Mouse (Mus musculus) heart, adult 9 months (tissue): ENCODE results near the gene Chac1.

ENCODE experiments used
- DNase-seq, 2 experiments: peaks; one replicate each; pipeline ENCODE4 v3.0.0; 2022; ENCODE audit warnings: low spot score in 2 of 2

Chac1 gene

DNA sequence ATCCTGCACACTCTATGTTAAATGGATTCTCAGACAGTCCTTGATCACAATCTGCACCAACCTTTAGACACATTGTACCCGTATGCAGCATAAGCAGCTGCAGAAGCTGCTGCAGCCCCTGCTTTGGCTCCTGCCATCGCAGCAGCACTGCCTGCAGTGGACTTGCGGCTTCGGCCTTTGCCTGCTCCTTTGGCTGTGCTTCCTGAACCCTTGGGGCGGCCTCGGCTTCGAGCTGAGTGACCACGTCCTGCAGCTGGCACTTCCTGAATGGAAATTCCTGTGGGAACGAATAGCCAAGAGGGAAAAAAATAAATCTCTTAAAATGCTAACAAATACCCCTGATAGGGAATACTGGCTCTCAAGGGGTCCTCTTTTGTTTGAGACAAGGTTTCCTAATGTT lies 26.3 kb downstream of the Chac1 start:
- DNase-seq: no peak

DNA sequence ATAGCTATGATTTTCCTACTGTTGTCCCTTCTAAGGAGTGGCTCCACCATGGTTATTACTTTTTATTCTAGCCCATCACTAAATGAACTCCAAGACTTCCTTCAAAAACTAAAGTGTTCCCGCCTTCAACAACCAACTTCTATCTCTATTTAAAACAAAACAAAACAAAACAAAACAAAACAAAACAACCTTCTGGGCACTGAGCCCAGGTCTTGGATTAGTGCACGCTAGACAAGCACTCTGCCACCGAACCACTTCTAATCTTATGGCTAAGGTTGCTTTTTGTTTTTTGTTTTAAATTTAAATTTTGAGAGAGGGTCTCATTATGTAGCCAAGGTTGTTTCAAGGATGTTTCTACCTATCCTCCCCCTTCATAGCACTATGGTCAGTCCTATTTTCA lies 26.8 kb downstream of the Chac1 start:
- no peak for DNase-seq

DNA sequence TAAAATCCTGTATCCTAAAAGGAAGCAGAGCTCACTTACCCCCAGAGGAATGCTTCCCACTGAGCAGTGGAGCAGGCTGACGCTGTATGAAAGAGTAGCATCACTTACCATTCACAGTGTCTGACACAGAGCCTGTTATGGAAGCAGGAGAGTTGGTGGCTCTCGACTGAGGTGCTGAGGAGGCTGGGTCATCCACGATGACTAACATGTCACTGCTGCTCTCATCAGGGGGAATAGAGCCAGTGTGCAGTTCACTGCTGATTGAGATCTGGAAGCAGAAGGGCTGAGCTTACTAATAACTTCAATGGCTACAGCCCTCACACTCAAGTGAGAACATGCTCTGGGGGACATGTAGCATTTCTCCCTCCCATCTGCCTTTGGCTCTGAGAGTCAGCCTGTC lies 28.4 kb downstream of the Chac1 start:
- no peak for DNase-seq

DNA sequence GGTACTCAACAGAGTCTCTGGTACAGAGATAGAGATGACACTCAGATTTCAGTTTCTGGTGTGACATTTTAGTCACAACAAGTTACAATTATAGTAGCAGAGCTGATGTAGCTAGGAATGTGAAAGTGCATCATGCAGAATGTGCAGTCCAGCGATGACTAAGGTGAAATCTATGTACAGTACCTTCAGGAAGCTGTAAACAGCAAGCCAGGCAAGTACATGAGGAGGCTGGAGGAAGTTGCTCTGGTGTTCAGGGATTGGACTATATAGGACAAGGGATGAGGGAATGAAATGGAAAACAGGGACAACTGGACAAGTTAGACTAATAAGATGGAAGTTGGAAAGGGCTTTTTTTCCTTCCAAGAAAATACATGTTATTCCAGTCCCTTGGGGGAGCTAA lies 37.2 kb downstream of the Chac1 start:
- no peak for DNase-seq

DNA sequence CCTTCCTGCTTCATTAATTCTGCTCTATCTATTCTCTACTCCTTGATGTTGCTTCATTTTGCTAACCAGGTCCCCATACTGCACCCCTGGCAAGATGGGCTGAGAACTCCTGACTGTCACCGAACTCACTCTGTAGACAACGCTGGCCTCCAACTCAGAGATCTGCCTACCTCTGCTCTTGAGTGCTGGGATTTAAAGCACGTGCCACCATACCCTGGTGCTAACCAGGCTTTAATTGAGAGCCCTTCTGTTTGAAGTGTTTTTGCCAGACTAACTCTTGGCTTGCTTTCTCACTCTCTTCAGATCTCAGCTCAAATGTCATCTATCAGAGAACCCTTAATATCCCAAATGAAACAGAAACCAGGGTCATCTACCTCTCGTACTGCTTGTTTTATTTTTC lies 39.0 kb downstream of the Chac1 start:
- DNase-seq: no peak

DNA sequence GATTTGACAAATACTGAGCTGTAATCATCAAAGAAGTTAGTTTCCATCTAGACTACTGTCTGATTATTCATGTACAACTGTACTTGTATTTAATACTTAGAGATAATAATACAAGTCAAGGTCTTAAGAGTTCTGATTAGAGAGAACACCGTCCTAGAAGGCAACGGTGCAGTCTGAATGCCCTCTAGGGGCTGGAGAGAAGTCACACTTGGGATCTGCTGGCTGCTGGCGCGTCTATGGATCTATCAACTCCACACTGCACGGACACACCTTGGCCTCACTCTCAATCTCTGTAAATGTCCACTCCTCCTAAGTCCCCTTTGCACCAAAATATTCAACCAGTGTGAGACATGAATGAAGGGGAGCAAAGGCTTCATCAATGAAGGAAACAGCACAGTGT lies 47.2 kb downstream of the Chac1 start:
- no peak for DNase-seq

DNA sequence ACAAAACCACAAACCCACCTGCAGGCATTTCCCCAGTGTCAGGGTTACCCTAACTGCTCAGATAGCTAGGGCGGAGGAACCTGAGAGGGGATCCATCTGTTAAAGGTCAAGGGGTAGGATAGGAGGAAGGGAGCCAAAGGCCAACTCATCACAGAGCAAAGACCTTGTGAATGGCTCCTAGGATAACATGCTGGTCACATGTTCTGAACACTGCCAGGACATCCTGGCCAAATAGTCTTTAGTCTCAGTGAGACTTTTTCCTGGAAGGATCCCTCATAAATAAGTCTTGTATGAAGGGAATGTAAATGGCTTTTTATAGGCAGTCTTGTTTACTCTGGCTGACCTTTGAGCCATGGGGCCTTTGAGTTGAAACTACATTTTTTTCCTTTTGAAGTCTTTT lies 47.6 kb downstream of the Chac1 start:
- no peak for DNase-seq

DNA sequence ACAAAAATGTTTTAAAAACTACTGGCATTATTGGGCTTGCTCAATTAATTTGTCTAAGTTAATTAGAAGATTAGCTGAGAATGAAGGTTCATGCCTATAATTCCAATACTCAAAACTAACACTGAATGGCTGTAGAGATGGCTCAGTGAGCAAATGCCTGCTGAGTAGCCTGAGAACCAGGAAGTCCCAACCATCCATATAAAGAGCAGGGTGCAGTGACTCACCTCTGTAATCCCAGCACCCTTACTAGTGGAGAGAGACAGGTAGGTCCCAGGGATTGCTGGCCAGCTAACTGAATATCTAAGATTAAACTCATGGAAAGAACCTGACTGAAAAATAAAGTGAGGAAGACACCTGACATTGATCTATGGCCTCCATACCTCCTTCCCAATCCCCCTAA lies 48.3 kb downstream of the Chac1 start:
- DNase-seq: no peak
